Mouse (Mus musculus) A20 (cell line): ENCODE data around the gene Sipa1l3.

Experiments
- DNase-seq: peaks from one replicate; pipeline ENCODE4 v3.0.0-alpha.2; 2011; ENCODE audit warnings: low read depth, low spot score

Sipa1l3 gene

DNA sequence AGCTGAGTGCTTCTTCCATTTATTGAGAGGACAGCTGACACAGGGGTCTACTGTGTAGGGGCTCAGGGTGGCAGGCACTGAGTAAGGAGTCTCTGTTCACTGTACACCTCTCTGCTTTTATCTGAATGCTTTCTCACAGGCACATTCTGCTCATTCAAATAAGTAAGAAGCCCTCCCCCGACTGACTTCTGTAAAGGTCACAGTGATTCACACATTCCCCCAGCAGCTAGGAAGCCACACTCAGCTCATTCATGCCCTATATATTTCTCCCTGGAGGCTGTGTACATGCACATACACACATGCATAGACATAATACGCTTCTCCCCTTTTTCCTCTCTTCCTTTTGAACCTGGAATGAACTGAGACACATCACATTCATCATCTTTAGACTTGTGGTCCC, 74.4 kb downstream of the Sipa1l3 start:
- no peak for DNase-seq

DNA sequence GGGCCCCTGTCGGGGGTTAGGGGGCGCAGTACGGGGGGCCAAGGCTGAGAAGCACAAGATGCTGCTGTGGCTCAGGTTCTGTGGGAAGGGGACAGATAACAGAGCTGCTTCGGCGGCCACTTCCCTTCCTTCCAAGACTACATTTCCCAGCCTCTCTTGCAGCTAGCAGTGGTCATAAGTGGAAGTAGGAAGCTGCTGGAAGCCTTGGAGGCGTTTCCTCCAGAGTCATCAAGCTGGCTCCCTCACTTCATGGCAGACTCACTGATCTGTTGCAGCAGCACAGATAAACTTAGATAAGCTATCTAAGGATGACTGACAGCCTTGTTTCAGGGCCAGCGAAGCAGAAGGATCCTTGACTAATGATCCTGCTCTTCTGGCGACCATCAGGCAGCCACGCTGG, 76.6 kb downstream of the Sipa1l3 start:
- no peak for DNase-seq

DNA sequence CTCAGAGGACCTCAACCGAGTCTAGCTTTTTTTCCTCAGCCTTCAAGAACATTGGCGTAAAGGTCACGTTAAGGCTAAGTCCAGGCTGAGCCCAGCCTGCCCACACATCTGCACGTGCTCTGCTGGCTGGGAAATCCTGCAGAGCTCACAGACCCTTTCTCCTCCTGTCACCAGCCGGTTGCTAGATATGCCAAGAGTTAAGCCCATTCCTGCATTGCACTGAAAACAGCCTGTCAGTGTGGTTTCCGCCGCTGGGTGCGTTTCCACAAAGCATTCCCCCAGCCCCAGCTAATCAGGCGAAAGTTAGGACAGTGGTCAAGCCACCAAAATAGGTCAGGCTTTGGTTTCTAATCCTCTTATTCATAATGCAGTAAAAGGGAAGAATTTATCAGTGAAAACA, 77.3 kb downstream of the Sipa1l3 start:
- no peak for DNase-seq

GRCm38 (mm10) chr7:29438655-29439282, 79.7 kb downstream of the Sipa1l3 start:
- DNase-seq = no peak

- no peak for DNase-seq
Measured at GRCm38 (mm10) chr7:29438204-29438603, 80.2 kb downstream of the Sipa1l3 start.

DNA sequence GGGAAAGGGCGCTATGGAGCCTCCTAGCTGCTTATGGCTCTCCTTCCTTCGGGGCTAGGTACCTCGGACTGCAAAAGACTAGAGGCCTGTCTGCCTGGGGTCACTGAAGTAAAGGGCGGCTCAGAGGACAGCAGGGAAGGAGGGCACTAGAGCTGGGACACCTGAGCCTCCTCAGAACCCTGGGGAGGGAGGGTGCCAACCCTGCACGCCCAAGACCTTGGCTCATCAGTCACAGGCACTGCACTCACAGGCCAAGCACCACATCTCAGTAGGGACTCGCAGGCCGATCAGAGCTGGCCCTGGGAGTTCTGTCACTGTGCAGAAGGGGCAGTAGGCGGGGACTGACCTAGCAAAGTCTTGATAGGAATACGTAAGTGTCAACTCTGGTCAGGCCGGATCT, 81.4 kb downstream of the Sipa1l3 start:
- DNase-seq = no peak

DNA sequence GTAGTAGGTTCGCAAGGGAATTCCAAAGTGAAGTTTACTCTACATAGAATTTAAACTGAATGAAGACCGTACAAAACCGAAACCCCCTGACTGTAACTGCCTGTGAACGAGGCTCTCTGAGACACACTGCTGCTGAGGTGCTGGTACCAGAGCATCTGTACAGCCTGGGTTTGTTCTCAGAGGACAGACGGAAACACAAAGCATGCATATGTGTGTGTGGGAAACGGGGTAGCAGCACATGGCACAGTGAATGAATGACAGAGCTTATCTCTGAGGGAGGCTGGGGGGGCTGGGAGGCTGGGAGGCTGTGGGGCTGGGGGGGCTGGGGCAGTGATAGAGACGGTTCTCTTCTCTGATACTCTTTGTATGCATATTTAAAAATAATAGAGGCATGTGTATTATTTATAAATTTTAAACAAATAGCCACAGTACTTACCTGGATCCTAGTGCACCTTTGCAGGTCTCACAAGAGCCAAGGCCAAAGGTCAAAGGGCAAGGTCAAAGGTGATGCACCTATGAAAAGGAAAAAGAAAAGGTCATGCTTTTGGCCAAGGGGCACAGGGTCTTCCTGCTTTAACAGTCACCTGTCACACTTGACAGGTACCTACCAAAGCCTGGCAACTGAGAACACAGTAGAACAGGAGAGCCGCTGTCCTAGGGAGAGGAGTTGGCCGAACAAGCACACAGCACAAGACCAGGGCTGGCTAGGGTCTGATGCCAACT, 84.0 kb downstream of the Sipa1l3 start:
- DNase-seq = no peak

DNA sequence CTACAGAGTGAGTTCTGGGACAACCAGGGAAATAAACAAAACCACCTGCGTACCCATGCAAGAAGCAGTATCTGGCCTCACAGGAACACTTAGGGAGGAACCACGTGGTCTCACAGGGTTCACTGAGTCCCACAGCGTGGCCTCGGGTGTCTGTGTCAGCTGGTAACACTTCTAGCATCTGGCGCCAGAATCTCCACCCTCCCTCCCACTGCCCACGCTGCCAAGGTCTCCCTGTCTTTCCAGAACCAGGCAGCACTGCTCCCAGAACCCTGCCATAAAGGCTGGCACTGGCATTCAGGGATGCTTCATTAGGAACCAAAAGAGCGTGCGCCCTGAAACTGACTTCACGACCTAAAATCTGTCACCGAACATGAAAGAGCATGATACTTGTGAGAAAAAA, 84.7 kb downstream of the Sipa1l3 start:
- no peak for DNase-seq

GRCm38 (mm10) chr7:29432947-29433553, 85.4 kb downstream of the Sipa1l3 start:
- DNase-seq = no peak

- DNase-seq = no peak
Measured at GRCm38 (mm10) chr7:29432180-29432946, 86.1 kb downstream of the Sipa1l3 start.

DNA sequence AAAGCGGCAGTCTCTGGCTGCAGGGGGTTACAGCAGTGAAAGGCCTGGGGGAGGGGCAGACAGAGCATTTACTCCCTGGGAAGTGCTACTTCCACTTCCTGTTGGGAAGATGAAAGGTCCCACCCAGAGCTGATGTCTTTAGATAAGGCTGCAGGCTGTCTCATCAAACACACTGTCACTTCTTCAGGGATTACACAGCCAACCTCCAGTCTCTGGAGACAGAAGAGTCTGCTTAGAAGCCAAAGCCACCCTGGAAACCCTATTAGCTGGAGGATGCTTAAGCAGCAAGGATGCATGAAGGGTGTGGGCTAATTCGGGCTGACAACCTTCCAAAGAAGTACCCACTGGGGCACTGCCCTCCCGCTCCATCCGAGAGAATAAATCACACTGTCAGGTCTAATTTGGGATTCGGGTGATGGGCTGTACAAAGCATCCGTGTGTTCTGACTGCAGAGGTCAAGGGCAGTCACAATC, 87.7 kb downstream of the Sipa1l3 start:
- no peak for DNase-seq

- DNase-seq = no peak
Measured at GRCm38 (mm10) chr7:29426056-29426455, 92.4 kb downstream of the Sipa1l3 start.

DNA sequence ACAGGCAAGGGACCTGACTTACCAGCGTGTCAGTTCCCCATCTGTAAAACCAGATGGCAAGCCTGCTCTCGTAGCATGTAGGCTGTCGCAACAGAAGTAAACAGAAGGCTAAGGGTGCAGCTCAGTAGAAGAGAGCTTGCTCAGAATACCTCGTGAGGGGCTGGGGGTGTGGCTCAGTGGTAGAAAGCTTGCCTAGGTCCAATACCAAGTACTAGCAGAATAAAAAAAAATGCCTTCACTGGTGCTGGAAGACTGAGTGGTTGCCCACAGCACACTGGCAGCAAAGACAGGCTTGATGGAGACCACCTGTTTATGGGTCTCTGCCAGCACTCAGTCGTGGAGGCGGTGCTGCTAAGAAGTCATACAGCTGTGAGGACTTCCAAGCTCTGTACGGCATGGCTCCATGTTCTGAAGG, 93.0 kb downstream of the Sipa1l3 start:
- no peak for DNase-seq

DNA sequence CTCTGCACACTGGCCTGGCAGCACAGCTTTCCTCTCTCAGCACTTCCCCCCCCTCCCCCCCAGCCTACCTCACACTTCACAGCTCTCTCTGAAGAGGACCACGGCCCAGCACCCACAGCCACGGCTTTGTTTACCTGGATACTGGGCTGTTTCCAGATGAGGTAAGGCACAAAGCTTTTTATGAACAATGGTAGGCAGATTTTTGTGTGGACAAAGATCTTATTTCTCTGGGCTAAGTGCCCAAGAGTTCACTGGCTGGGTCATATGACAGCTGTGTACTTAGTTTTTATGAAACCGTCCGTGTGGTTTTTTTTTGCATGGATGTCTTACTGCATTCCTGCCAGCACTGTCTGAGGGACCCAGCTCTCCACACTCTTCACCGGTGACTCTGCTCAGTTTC, 93.8 kb downstream of the Sipa1l3 start:
- no peak for DNase-seq

DNA sequence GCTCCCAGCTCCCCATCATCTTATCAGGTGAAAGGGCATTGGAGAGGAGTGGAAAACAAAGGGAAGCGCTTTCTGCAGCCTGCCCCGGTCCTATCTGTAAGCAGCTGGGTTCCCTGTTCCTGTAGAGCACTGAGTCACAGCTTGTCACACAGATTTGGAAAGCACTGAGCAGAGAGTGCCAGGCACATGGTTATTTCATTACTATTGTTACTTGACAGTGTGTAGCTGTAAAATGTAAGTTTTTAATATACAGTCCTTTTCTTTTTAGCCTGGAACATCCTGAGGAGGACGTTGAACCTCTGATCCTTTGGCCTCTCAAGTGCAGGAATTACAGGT, 96.6 kb downstream of the Sipa1l3 start:
- DNase-seq = no peak

DNA sequence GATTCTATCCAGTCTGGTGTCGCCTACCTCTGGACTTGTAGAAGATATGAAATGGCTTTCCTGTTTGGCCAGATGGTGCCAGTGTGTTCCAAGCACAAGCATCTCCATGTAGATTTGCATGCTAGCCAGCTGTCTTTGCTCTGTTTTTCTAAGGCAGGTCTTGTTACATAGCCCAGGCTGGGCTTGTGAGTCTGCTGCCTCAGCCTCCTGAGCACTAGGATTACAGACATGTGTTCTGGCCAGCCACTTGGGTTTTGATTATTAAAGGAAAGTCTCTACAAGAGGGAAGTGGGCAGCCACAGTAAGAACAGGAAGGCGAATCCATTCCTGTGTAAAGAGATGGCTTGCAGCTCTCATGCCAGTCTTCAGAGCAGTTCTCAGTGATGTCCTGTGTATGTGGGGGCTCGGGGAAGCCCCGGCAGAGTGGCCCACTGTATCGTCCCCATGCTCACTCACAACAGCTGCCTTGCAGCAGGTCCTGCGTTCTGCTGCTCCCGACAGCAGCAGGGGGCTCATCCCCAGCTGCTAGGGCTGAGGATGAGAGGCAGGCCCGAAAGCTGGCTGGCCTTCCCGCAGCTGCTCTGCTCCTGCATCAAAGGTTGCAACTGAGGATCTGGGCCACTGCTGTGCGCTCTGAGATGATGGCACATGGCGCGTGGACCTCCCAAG, 97.1 kb downstream of the Sipa1l3 start:
- DNase-seq = no peak

DNA sequence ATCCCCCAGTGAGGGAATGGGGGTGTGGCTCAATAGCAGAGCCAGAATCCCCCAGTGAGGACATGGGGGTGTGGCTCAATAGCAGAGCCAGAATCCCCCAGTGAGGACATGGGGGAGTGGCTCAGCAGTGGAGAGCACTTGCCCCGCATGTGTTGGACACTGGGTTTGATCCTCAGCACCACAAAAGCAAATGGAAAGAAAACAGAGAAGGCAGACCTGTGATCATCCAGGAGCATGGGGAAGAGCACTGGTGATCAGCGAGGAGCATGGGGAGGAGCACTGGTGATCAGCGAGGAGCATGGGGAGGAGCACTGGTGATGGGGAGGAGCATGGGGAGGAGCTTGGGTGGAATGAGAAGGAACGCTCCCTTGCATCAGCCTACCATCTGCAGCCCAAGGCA, 98.6 kb downstream of the Sipa1l3 start:
- no peak for DNase-seq

- no peak for DNase-seq
Measured at GRCm38 (mm10) chr7:29418231-29418630, 100.2 kb downstream of the Sipa1l3 start.

- no peak for DNase-seq
Measured at GRCm38 (mm10) chr7:29417332-29418069, 100.9 kb downstream of the Sipa1l3 start.

GRCm38 (mm10) chr7:29416906-29417305, 101.5 kb downstream of the Sipa1l3 start:
- no peak for DNase-seq
